Mouse (Mus musculus): ENCODE results near the gene Pigk. TPM values are rescaled to one million over a fixed set of nuclear protein-coding genes. Genes with fewer than 3 reads are reported as not detected.

Gene Pigk
- polyA plus RNA-seq, 1 experiment from 2014 or later = 36.0 TPM

DNA sequence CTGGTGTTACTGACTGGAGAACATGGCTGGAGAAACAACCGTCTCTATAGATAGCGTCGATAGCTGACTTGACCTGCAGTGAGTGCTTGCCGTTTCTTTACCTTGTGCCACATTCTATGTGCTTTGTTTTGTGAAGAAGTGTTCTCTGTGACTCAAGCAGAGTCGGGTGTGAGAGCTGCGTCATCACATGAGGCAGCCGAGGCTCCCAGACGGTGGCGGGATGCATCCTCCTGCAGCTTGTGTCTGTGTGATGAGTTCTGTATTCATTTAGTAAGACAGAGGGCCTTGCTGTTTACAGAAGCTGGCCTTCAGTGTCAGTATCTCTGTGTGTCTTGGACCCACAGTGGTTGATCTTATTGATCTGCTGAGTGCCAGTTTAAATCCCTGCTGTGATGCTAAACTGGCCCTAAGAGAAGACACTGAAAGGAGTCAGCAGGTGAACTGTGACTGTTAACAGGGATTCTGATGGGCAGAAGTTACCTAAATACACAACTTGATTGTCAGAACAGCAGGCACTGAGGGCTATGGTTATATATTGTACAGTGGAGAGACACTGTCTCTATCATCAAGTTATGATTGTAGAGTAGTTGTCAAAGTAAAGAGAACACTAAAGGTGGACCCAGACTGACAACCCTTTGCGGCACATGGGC is 21.8 kb downstream of the Pigk start:
- Histone ChIP-seq H3K9me3 (replicated peaks) (no peaks in the 10 kb centered on the region), H3K36me3 (no peaks in the 10 kb centered on the region), H3K27ac (replicated peaks) (no peak overlapping the region), H3K4me1 (peaks cover 15% of the 10 kb centered on the region), H3K27me3 (ENCODE audit: low read depth, poor library complexity, severe bottlenecking) (no peaks in the 10 kb centered on the region), H3K4me3 (no peak overlapping the region)
- 34% methylated on average over 10 of the region's 10 CpGs for WGBS
- DNase-seq (ENCODE audit: low spot score) = no peak

DNA sequence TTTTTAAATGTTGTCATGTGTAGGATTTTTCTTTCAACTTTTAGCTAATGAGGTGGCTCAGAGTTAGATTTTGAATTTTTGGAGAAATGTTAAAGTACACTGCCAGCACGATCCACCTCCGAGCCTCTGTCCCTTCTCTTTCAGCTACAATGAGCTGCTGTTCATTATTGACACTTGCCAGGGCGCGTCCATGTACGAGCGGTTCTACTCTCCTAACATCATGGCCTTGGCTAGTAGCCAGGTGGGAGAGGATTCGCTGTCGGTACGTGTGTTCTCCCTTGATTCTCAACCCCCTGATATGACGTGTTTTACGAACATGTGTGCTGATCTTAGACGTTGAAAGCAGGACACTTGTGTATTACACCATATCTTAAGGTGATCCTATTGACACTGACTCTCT is 30.4 kb downstream of the Pigk start:
- no peak overlapping the region for H3K27ac ChIP-seq (replicated peaks)
- H3K4me3 ChIP-seq = no peak overlapping the region
- peaks cover 6% of the 10 kb centered on the region; the same call in 1 of the 2 replicates for H3K36me3 ChIP-seq
- no peaks in the 10 kb centered on the region for H3K9me3 ChIP-seq (replicated peaks)
- DNase-seq (ENCODE audit: low spot score) = no peak
- 93% methylated on average over 12 of the region's 12 CpGs for WGBS
- H3K27me3 ChIP-seq (ENCODE audit: low read depth, poor library complexity, severe bottlenecking) = no peaks in the 10 kb centered on the region
- peaks cover 6% of the 10 kb centered on the region; the same call in 1 of the 2 replicates for H3K4me1 ChIP-seq

DNA sequence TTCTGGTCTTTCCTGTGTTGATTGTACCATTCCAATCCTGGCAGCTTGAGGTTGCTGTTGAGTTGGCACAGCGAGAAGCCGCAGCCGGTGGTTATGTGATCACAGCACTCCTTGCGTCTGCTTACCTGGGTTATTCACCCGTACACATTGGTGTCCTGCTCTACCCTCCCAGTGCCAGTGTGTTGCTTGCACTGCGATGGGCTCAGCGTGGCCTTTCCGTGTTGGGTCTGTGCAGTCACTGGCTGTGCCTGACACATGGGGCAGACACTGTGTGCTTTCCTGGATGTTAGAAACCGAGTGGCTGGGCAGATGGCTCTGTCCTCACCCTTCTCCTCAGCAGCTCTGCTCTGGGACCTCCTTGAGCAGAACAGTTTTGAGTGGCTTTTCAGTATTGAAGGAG is 31.7 kb downstream of the Pigk start:
- no peak overlapping the region for H3K27ac ChIP-seq (replicated peaks)
- no peaks in the 10 kb centered on the region for H3K9me3 ChIP-seq (replicated peaks)
- H3K27me3 ChIP-seq (ENCODE audit: low read depth, poor library complexity, severe bottlenecking) = no peaks in the 10 kb centered on the region
- peaks cover 4% of the 10 kb centered on the region; the same call in 1 of the 2 replicates for H3K4me1 ChIP-seq
- H3K36me3 ChIP-seq = peaks cover 6% of the 10 kb centered on the region; the same call in 1 of the 2 replicates
- WGBS = 95% methylated on average over 9 of the region's 9 CpGs
- H3K4me3 ChIP-seq = no peak overlapping the region
- DNase-seq (ENCODE audit: low spot score) = no peak

DNA sequence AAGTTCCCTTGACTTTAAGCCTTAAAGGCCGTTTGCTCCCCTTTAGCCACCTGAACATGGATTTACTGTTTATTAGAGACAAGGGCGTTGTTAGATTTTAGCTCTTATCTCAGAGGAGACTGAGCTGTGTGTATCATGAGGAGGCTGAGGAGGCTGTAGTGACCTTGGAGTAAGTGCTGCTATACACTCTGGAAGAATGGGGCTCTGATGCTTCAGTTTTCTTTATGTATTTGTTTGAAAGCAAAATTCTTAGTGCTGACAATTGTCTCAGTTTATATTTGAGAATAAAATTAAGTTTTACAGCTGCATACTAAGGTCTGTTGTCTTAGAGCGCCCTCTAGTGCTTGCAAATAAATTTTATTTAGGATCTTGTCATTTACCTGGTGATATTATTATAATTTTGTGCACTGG is 35.6 kb downstream of the Pigk start:
- no peak for DNase-seq (ENCODE audit: low spot score)
- WGBS = 39% methylated on average over 3 of the region's 3 CpGs

DNA sequence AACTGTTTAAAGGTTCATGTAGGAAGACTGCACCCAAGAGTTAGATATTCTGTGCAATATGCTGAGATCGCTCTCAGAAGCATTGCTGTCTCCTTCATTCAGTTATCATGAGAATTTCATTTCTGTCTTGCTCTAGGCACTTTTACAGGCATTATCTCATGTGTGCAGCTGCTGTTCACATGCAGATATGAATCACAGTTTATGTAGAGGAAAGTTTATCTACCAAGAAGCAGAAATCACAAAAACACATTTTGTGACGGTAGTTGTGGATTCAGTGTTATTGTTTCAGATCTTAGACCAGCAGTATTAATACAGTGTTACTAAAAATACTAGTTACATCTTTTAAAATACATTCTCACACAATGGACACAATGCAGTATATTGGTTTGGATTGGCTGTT is 36.0 kb downstream of the Pigk start:
- H3K4me1 ChIP-seq = peaks cover 4% of the 10 kb centered on the region; the same call in 1 of the 2 replicates
- peaks cover 14% of the 10 kb centered on the region for H3K36me3 ChIP-seq
- DNase-seq (ENCODE audit: low spot score) = no peak
- H3K27me3 ChIP-seq (ENCODE audit: low read depth, poor library complexity, severe bottlenecking) = no peaks in the 10 kb centered on the region
- 74% methylated on average over 2 of the region's 2 CpGs for WGBS
- H3K4me3 ChIP-seq = no peak overlapping the region
- H3K9me3 ChIP-seq (replicated peaks) = peaks cover 4% of the 10 kb centered on the region; the same call in 1 of the 2 replicates
- no peak overlapping the region for H3K27ac ChIP-seq (replicated peaks)

More for the DNA sequence above, 35.6 kb downstream of the Pigk start:
- no peak overlapping the region for H3K4me3 ChIP-seq
- peaks cover 4% of the 10 kb centered on the region; the same call in 1 of the 2 replicates for H3K4me1 ChIP-seq
- peaks cover 4% of the 10 kb centered on the region; the same call in 1 of the 2 replicates for H3K9me3 ChIP-seq (replicated peaks)
- no peak overlapping the region for H3K27ac ChIP-seq (replicated peaks)
- H3K36me3 ChIP-seq = peaks cover 14% of the 10 kb centered on the region
- no peaks in the 10 kb centered on the region for H3K27me3 ChIP-seq (ENCODE audit: low read depth, poor library complexity, severe bottlenecking)

DNA sequence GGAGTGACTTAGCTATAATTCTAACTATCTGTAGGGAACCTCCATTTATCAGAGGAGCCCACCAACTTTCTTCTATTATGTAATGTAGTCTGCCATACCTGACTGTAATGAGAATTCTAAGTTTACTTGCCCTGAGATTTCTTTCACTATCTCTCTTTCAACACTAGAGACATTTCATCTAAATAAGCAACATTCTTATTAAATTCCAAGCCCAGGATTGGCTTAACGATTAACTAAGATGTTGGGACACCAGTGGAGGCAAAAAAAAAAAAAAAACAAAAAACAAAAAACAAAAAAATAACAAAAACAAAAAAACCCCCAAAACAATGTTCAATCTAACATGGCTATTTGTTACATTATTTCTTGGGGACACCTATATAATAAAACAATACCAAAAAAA is 39.0 kb downstream of the Pigk start:
- peaks cover 10% of the 10 kb centered on the region for H3K36me3 ChIP-seq
- no peak overlapping the region for H3K27ac ChIP-seq (replicated peaks)
- peaks cover 21% of the 10 kb centered on the region for H3K4me1 ChIP-seq
- DNase-seq (ENCODE audit: low spot score) = no peak
- no peaks in the 10 kb centered on the region for H3K27me3 ChIP-seq (ENCODE audit: low read depth, poor library complexity, severe bottlenecking)
- 100% methylated on average over 1 of the region's 1 CpGs for WGBS
- H3K4me3 ChIP-seq = no peak overlapping the region
- peaks cover 4% of the 10 kb centered on the region; the same call in 1 of the 2 replicates for H3K9me3 ChIP-seq (replicated peaks)

DNA sequence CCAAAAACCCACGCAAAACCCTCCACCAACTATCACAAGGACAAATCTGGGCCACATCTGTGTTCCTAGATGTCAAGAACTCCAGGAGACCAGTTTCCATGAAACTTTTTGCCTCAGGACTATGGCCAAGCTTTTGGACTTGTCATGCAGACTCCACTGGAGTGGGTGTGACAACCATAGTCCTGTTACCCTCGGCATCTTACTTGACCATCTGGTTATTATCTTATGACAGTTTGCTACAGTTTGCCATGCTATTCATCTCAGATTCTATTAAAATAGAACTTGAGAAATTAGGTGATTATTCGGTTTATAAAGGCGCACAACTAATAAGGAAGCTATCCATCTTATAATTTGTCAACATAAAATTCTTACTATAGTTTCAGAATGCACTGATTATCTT is 39.4 kb downstream of the Pigk start:
- H3K4me1 ChIP-seq = peaks cover 25% of the 10 kb centered on the region
- 92% methylated on average over 4 of the region's 4 CpGs for WGBS
- H3K9me3 ChIP-seq (replicated peaks) = peaks cover 4% of the 10 kb centered on the region; the same call in 1 of the 2 replicates
- peaks cover 10% of the 10 kb centered on the region for H3K36me3 ChIP-seq
- H3K4me3 ChIP-seq = no peak overlapping the region
- no peak for DNase-seq (ENCODE audit: low spot score)
- H3K27ac ChIP-seq (replicated peaks) = no peak overlapping the region
- no peaks in the 10 kb centered on the region for H3K27me3 ChIP-seq (ENCODE audit: low read depth, poor library complexity, severe bottlenecking)

DNA sequence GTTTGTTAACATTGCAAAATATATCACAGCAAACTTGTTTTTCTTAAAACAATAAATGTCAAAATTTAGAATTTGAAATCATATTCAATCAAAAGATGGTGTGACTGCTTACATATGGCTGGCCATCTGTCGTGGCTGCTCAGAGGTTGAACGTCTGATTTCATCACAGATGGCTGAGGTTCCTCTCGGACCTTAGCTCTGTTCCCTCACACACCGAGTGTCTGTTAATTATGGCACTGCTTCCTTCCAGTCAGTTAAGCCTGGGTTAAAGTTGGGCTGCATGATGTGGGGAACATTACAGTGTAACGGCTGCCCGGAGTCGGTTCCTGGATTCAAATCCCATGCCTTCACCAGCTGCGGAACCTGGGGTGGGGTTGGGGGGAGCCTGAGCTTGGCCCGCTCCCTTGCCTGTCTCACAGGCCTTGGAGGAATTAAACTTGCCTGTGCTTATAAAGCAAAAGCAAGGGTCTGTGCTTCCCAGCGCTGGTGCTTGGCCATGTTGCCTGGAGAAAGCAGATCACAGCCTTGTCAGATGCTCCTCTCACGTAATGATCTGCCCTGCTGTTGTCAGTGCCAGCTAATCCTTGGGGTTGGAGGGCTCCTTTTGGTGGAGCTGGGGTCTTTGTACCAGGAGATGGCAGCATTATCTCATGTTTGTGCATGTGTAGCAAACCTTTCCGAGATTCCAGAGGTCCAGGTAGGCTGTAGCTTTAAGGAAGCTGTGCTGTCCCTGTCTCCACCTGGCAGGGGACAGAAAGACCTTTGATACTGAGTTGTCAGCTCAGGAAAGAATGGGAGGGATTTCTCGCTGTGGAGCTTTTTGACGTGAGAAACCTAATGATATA is 40.2 kb downstream of the Pigk start:
- Histone ChIP-seq H3K36me3 (peaks cover 10% of the 10 kb centered on the region), H3K9me3 (replicated peaks) (peaks cover 4% of the 10 kb centered on the region; the same call in 1 of the 2 replicates), H3K27ac (replicated peaks) (peak overlapping the region; percentile 68), H3K4me1 (peaks cover 33% of the 10 kb centered on the region), H3K27me3 (ENCODE audit: low read depth, poor library complexity, severe bottlenecking) (no peaks in the 10 kb centered on the region), H3K4me3 (no peak overlapping the region)
- 85% methylated on average over 14 of the region's 14 CpGs for WGBS
- no peak for DNase-seq (ENCODE audit: low spot score)

DNA sequence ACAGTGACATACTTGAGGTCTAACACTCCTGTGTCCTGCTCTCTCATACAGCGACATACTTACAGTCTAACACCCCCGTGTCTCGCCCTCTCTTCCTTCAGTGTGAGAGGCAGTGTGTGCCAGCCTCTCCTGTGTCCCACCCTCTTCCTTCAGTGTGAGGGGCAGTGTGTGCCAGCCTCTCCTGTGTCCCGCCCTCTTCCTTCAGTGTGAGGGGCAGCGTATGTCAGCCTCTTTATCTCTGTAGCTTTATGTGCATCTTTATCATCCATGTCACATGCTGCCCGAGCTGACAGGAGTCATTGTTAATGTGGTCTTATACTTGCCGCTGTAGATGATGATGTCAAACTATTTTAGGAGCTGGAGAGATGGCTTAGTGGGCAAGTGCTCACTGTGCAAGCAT is 41.6 kb downstream of the Pigk start:
- no peak overlapping the region for H3K4me3 ChIP-seq
- DNase-seq (ENCODE audit: low spot score) = no peak
- H3K27me3 ChIP-seq (ENCODE audit: low read depth, poor library complexity, severe bottlenecking) = no peaks in the 10 kb centered on the region
- H3K27ac ChIP-seq (replicated peaks) = no peak overlapping the region
- WGBS = 89% methylated on average over 7 of the region's 7 CpGs
- peaks cover 37% of the 10 kb centered on the region for H3K4me1 ChIP-seq
- peaks cover 10% of the 10 kb centered on the region for H3K36me3 ChIP-seq
- peaks cover 4% of the 10 kb centered on the region; the same call in 1 of the 2 replicates for H3K9me3 ChIP-seq (replicated peaks)

DNA sequence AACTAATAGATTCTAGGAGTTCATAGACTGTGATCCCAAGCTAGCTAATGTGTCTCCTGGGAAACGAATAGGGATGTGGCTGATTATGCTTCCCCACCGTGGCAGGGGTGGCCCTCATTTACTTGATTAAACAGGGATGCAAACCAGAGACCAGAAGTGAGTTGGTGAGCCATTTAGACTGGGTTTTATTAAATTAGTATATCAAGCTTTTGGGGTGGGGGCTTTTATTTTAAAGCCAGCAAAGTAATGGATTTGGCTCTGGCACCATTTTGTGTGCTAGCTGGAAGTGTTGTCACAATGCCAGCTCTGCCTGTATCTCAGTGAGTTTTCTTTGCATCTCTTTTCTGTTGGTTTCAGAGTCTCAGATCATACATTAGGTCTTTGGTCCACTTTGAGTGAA is 43.0 kb downstream of the Pigk start:
- 50% methylated on average over 2 of the region's 2 CpGs for WGBS

DNA sequence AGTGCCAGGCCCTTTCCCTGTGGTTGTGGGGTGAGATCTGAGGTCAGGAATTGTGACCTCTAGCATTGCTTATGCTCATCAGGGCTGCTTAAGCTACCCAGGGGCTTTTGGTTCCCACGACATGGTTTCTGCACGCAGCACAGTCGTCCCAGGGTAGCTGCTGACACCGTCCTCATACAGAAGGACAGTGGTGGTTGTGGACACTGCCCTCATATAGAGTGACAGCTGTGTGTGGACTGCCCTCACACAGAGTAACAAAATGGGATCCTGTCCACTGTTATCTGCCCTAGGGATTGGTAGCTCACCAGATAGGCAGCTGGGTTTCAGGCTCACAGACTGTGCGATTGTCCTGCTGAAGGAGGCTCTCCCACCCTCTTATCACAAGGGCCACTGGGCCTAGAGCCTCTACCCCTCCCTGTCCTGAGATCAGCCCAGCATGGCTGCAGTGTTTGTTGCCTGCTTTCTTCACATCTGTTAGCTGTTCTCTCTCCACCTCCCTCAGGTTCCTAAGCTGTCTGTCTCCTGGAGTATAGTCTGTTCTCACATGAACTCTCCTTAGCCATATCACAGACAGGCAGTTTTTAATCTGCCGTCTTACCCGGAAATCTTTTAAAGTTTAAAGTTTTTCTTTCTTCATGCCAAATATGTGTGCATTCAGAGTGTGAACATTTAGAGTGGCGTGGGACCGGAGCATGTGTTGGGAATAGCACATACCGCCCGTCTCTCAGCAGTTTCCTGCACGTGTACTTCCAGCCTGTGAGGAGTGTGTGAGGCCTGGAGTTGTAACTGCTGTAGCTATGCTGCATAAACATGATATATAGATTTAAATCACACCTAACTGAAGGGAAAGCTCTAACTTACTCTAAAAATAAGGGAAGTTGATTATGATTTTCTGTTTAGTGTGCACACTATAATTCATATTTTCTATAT is 43.8 kb downstream of the Pigk start:
- 76% methylated on average over 12 of the region's 12 CpGs for WGBS
- DNase-seq (ENCODE audit: low spot score) = no peak
- Histone ChIP-seq H3K9me3 (replicated peaks) (0 out of 2 replicates have a peak, but pooled peaks cover under 1% of the 10 kb centered on the region), H3K36me3 (no peaks in the 10 kb centered on the region), H3K4me3 (no peak overlapping the region), H3K27ac (replicated peaks) (peak overlapping the region; percentile 73), H3K4me1 (peaks cover 42% of the 10 kb centered on the region), H3K27me3 (ENCODE audit: low read depth, poor library complexity, severe bottlenecking) (no peaks in the 10 kb centered on the region)

More for the DNA sequence above, 43.0 kb downstream of the Pigk start:
- no peak for DNase-seq (ENCODE audit: low spot score)
- Histone ChIP-seq H3K9me3 (replicated peaks) (peaks cover 4% of the 10 kb centered on the region; the same call in 1 of the 2 replicates), H3K36me3 (peaks cover 8% of the 10 kb centered on the region), H3K27ac (replicated peaks) (peak overlapping the region; percentile 73), H3K27me3 (ENCODE audit: low read depth, poor library complexity, severe bottlenecking) (no peaks in the 10 kb centered on the region), H3K4me3 (no peak overlapping the region), H3K4me1 (peaks cover 42% of the 10 kb centered on the region)

DNA sequence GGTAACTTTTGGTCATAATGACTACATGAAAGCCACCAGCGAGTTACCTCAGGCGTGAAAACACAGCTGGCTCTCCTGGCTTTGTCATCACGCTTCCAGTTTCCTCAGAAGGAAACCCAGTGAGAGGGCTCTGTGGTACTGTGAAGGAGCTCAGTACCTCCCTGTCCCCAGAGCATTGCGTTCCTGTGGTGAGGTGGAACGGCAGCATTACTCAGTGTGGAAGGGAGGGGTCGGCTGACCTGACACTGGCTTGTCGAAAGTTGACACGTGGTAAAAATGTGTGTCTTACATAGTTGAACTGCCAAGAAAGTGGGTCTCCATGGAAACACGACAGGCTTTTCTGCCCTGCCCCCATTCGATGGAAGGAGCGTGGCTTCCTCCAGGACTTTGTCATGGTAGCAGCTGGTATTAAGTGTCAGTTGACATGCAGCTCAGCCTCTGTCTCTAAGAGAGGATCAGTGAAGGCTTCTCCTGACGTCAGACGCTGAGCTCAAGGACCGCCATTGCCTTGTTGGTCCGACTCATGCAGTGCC is 44.7 kb downstream of the Pigk start:
- peaks cover 49% of the 10 kb centered on the region for H3K4me1 ChIP-seq
- no peak overlapping the region for H3K4me3 ChIP-seq
- 64% methylated on average over 15 of the region's 15 CpGs for WGBS
- H3K9me3 ChIP-seq (replicated peaks) = no peaks in the 10 kb centered on the region
- no peaks in the 10 kb centered on the region for H3K27me3 ChIP-seq (ENCODE audit: low read depth, poor library complexity, severe bottlenecking)
- H3K27ac ChIP-seq (replicated peaks) = peak overlapping the region; percentile 39
- no peaks in the 10 kb centered on the region for H3K36me3 ChIP-seq
- DNase-seq (ENCODE audit: low spot score) = peak; percentile 48

Data from midbrain, embryonic 10.5 days (tissue).